Mouse (Mus musculus) urinary bladder, postnatal 14 days (tissue): ENCODE results near the gene Brms1.

Source experiments
- DNase-seq: peaks from one replicate; pipeline ENCODE4 v3.0.0; 2021; ENCODE audit warnings: low spot score

Gene Brms1

DNA sequence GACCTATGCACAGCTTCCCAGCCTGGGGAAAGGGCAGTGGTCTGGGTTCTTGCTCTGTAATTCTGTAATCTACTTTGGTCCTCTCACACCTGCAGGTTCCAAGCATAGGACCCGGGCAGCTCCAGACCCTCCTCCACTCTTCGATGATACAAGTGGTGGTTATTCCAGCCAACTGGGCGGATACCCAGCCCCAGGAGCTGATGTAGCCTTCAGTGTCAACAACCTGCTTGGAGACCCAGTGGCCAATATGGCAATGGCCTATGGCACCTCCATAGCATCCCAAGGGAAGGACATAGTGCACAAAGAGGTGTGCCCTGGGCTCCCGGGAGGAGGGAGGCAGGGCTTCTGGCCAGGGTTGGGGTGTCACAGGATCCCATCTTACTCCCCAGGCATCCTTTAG is 48.2 kb downstream of the Brms1 start:
- DNase-seq = no peak

DNA sequence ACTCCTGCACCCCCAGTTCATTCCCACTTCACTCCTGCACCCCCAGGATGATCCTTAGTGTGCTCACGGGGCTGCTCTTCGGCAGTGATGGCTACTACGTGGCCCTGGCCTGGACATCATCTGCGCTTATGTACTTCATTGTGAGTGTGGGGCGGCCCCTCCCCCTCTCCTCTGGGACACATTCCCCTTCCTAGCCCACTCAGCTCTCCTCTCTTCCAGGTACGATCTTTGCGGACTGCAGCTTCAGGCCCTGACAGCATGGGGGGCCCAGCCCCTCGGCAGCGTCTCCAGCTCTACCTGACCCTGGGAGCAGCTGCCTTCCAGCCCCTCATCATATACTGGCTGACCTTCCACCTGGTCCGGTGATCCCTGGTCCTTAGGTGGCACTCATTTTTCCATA is 50.9 kb downstream of the Brms1 start:
- no peak for DNase-seq

DNA sequence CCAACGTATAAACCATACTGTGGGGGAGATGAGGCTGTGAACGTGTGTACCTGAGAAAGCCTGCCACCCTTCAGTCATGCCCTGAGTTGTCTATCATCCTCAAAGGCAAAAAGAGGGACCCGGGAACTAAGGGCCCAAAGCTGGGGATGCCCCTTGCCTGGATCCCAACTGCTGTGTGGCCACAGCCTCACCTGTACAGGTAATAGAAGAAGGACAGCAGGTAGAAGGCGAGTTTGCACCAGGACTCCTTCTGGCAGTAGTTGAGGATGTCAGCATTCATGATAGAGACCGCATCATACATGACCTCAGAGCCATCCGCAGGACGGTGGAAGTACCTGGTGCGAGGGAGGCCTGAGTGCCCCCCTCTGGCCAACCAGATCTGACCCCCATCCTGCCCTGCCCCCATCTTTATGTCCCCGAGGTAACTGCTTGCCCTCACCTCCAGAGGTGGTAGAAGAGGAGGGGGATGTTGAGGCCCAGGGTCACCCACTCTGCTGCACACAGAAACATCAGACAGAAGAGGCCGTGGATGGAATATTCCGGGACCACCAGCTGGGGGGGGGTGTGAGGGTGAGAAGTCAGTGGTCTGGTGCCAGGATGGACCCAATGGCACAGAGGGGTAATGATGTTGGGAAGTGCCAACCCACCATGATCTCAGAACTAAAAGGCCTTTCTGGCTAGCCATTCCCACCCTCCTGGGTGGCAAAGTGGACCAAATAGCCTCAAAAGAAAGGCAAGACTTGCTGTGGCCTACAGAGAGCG is 52.5 kb downstream of the Brms1 start:
- no peak for DNase-seq

DNA sequence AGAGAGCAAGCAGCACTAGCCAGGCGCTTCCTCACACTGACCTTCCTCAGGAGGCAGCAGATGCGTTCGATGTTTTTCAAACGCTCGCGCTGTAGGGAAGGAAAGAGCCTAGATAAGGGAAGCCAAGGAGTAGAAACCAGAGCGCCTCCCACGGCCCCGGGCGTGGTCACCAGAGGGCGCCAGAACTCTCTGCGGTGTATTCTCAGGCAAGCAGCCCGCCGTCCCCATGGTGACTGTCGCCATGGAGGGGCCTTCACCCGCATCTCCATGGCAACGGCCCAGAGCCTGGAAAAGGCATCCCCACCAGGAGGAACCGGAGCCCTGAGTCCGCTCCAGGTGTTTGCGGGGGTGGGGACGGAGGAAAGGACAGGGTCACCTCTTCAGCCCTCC is 53.1 kb downstream of the Brms1 start:
- DNase-seq = peak; percentile 91

DNA sequence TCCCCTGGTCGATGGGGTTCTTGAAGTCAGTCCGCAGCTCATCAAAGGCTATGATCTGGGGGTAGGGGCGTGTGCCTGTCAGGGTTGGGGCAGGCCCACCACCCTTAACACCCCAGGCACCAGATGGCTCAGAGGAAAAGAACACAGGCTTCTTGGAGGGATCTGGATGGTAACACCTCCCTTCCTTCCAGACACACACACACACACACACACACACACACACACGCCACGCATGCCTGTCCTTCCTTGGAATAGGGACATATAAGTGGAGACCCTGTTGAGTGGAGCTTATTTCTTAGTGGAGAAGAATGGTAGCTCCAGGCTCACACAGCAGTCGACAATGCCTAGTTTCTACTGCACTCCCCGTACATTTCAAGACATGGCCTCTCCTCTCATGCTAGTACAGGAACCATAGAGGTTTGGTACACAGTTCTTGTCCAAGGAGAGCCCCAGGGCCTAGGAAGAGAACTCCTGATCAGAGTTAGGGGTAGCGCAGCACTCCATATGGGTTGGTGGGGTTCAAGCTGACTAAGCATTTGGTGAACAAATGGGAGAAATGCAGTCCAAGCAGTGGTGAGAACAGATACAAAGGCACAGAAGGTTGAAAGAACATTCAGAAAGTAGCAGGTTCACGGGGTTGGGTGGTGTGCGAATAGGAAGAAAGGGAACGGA is 53.7 kb downstream of the Brms1 start:
- no peak for DNase-seq

DNA sequence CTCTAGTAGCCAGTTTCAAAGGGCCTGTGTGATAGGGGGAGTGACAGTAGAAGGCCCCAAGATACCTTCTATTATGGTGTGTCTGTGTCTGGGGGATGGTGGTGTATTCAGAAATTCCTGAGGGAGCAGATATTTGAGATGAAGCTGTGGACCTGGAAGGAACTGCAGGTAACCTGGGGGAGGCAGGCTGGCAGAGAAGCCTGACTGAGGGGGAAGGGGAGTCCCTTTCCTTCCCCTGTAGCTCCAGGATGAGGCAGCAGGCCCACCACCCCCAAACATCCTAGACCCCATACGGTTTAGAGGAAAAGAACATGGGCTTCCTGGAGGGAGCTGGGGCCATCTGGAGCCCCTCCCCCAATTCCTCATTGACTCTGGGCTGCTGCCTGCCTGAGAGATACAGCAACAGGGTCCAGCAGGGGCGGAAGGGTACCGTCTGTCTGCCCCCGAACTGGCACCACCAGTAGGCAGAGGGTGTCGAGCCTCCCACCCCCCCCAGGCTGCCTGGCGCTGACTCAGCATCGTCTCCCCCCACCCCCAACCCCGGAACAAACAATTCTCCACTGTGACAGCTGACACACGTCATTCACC is 54.8 kb downstream of the Brms1 start:
- DNase-seq = no peak

DNA sequence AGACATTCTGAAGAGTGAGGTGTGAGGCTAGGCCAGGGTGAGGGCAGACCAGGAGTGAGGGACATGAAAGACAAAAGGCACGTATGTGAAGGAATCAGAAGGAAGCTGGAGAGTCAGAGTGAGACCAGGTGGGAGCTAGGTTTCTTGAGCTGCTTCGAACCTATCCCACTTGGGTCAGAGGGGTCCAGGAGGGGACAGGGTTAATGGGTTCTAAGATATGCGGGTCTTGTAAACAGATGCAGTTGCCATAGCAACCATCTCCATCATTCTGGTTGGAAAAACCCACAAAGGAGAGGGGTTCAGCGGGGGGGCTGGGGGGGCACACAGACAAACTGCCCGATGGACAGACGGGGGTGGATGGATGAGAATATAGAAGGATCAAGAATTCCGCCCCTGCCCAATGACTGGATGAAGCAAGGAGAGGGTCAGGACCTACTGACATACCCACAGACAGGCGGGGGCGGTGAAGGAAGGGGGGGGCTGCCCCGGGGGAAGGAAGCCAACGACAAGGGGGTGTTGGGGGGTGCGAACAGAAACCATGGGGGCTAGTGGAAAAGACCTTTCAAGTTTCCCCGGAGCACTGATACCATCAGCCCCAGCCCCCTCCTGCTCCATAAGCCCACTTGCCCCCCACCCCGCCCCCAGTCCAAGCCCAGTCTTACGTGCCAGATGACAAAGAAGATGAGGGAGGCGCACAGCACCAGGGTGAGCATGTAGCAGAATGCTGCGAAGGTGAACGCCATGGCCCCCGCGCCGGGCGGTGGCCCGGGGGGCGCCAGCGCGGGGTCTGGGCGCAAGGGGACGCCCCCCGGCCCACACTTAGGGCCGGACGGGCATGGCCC is 56.6 kb downstream of the Brms1 start:
- DNase-seq = no peak

DNA sequence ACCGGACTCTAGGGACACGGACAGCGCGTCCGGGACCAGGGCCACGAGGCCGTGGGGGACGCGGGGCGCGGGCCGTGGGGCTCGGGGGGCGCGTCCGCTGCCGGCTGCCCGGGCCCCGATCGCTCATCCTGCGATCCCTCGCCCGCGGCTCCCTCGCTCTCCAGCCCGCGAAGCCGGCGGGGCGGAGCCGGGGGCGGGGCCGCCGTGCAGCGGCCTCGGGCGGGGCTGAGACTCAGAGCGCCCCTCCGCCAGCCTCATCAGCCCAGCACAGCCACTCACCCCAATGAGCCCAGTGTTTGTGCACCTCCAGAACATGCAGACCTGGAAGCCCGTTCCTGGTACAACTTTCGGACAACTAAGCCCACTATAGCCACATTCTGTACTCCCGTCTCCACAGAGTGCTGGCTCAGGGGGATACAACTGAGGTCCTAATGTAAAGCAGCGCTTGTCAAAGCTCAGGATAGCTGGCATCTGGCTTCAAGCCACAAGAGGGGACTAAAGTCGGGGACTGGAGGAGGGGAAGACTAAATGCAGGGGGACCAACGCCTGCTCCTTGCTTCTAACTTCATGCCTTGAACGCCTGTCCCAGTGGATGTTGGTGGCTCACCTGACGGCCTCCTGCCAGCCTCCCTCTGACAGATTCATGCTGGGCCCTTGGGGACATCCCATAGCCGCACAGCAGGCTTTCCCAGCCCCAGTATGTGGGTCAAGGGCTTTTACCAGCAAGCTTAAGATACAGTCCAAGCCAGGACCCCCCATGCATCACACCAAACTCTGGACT is 57.4 kb downstream of the Brms1 start, which contains the start of gene Cnih2:
TSS of gene Cnih2 (minus strand) at position 159 of the 781 bp plus-strand sequence.
- DNase-seq = peak; percentile 60
